Mouse (Mus musculus) ZHBTc4 (cell line): Measurements from ENCODE around the gene Ncor1.

Experiments
- DNase-seq: peaks from one replicate; pipeline ENCODE4 v3.0.0-alpha.2; 2011; ENCODE audit warnings: low read depth, low spot score

Gene Ncor1

DNA sequence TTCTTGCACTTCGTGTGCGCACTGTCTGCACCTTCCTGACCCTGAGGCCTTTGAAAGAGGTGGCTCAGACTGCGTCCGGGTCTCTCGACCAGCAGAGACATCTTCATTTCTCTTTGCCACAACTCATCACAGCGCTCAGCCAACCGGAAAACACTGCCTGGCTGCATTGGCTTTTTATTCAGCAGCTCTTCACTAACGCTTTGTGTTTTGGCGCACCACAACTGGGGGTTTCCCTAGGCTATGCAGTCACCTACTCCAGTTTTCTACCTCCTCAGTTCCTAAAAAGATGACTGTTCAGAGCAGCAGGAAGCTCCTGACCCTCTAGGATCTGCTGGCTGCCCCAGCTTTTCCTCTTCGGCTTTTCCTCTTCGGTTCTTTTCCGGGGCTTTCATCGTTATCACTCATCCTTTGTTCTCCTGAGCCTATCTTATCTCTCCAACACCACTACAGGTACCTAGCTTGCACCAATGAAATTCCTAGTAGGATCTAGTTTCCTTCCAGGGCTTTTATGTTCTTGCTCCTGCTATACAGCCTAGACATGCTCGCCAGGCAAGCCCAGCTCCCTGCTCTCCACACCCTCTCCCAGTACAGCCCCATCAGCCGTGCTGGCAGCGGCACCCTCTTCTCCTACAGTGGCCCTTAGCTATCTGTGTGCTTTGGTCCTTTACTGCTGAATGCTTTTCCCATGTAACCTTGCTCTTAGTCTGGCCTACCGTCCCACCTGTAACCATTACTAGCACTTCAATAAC, 191.7 kb downstream of the Ncor1 start:
- DNase-seq: no peak
